Mouse (Mus musculus): ENCODE results near the gene Ggn.
A peak's percentile ranks its signal among the peaks of the same experiment; 100 is the strongest.
"Not testable (repeated sequence)": the region's sequence is repeated elsewhere in the genome, so short reads cannot be mapped to it uniquely, and the experiment has no call there.

The Ggn gene

GRCm38 (mm10) chr7:29212199-29212765, 42.3 kb downstream of the Ggn start:
- DNase-seq (ENCODE audit: low spot score in 2 of 2), result no peak

GRCm38 (mm10) chr7:29212775-29213560, 43.0 kb downstream of the Ggn start:
- not testable (repeated sequence) for DNase-seq (ENCODE audit: low spot score in 2 of 2)

DNA sequence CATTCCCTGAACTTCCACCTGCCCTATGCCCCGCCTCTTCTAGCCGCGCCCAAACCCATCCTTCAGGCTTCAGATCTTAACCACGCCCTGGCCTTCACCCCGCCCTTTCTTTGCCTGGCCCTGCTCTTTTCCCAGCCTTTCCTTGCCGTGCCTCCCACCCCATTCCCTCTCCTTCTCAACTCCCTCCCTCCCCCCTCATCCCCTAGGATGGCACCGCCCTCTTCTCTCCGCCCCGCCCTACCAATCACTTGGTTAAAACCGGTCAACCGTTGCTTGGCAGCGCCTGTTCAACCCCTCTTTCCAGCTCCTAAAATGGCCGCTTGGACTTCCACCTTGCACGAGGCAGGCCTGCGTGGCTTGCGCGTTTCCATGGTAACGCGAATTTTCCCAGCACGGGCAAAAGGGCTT, 43.7 kb downstream of the Ggn start, which contains the start of gene Catsperg1:
Gene Catsperg1, minus strand, starts transcription at position 361 of the 408 bp plus-strand sequence.
- peak; percentile 59 to 61 for DNase-seq (ENCODE audit: low spot score in 2 of 2)

DNA sequence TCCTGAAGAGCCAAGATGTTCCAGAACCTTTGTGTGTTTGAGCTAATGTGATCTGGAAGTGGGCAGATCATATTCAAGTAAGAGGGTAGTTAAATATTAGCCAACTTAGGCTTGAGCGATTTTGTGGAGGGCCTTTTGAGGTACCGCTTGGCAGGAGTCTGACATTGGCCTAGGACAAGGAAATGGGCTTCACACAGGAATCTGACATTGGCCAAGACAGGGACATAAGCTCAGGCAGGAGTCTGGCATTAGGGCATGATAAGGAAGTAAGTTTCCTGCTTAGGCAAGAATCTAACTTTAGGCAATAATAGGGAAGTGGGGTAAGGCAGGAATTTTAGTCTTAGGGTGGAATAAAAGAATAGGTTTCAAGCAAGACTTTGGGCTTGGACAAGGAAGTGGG, 44.2 kb downstream of the Ggn start:
- DNase-seq (ENCODE audit: low spot score in 2 of 2), result no peak

- DNase-seq (ENCODE audit: low spot score in 2 of 2), result peak in 1 of 2 experiments; percentile 47
Measured at GRCm38 (mm10) chr7:29214846-29215245, 44.8 kb downstream of the Ggn start.
